Mouse (Mus musculus) kidney, postnatal 14 days (tissue): ENCODE measurements at regions not wholly inside any gene's neighbourhood (a gene's known extent, or its start where the extent isn't known, plus 50 kb on each side); places are given as distances from the start of the nearest gene placed in this dataset.

Experiments used
- DNase-seq: peaks from one replicate; pipeline ENCODE4 v3.0.0; 2022; ENCODE audit warnings: mixed read lengths

DNA sequence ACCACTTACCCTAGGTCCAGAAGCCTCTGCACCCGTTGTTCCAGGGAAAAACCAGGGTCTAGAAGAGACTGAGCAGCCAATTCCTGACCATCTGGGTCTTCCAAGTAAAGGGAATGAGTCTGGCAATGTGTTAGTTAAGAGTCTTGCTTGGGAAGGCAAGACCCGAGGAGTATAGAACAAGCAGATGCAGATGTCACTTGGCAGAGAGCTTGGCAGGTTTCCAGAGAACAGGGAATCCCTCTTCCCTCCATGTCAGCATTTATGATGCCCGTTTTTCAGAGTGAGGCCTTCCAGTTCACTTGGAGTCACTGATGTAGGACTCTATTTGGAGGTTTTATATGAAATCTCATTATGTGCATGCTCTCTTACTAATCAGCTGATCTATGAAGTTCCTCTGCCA is 231.1 kb downstream of the Bcl2 start:
- DNase-seq: no peak

DNA sequence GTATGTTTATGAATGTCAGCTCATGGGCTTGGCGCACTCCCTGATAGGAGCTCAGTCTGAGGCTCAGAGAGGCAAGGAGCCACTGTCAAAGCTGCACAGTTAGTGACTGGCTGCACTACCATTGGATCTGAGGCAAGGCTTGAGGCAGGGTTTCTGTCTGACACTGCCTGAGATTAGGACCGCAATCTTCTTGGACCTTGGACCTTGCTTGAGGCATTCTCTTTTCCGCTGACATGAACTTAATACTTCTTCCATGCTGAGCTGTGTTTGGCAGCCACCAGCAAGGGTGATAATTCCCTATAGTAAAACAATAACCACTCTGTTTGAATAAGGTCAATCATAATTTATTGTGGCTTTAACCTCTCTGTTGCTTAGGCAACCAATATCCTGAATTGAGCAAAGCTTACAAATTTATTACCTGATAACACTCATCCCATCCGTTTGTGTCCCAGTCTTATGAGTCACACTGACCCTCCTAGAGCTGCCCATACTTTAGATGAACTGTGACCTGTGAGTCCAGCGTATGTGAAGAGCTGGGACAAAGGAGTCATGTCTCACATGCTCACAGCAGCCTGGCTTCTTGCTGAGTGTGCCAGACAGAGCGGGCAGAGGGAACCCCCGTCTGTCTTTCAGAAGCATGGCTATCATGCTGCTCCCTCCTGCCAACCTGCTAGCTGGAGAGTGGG is 236.3 kb downstream of the Bcl2 start:
- DNase-seq: peak; percentile 28

DNA sequence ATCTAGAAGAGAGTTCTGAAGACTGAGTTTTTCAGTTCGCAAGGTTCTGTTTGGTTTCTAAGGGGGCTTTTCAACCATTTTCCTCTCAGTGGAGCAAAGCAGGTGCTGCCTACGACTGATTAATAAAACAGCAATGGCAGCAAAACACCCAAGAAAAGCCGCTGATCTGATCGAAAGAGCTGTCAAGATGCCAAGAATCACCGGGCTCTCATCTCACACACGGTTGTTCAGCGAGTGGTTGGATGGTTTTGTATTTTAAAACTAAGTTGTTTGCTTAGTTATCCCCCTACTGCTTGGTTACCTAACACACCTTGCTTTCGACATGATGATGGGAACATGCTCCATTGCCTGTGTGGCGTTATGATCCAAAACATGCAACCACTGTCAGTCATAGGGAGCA is 246.1 kb downstream of the Bcl2 start:
- DNase-seq: no peak

DNA sequence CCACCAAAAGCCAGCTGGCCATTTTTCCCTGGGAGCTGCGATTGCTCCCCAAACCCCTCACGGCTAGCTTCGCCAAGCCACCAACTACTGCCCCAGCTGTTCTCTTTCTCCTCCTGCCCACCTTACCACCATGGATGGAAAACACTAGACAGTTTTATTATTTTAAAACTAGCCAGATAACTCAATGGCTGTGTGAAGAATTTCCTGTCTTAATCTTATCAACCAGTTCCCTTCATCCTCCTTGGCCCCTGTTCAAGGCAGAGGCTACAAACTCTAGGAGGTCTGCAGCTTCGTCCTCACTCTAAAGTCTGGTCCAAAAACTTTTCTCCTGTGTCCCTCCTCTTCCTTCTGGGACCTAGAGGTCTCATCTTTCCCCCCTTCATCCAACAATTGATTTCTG is 247.4 kb downstream of the Bcl2 start:
- DNase-seq: no peak

DNA sequence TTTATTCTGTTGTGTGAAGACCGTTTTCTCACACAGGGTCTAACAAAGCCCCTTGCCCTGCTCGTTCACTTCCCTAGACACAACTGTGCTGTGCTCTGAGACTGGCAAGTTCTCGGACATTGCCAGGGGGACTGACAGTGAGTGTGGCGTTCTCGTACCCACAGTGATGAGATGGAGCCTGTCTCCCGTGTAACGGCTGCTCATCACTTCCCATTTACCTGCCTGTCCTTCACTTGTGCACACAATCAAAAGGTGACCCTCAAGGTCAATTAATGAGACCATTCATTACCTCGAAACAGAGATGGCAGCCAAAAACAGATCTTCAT is 248.1 kb downstream of the Bcl2 start:
- DNase-seq: no peak

DNA sequence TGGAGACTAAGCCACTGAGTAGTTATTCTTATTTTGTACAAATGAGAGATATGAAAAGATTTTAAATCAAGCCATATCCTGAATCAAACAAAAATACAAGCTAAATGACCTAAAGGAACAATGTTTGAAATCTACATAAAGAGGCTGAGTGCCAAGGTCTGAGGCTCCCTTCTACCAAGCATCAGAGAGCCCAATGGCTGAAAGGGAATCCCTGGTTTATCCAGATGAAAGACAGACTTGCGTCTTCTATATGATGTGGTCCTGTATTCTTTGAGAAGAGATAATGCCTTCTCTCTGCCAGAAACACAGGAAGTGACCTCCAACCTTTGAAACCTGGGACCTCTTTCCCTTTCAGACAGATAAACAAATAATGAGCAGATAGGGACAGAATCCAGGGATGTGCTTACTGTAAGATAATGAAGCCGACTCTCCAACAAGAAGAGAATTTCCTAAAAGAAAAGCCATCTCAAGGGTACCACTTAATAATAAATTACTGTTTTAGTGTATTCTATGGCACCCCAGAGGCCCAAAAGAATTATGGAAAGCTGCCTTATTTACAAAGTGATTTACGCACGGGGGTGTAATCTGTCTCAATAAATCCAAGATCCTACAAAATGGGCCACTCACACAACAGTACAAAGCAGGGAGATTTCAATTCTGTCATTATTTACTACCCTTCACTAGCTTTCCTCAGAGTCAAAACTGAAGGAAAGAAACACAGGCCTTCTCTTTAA is 248.7 kb downstream of the Bcl2 start:
- no peak for DNase-seq

DNA sequence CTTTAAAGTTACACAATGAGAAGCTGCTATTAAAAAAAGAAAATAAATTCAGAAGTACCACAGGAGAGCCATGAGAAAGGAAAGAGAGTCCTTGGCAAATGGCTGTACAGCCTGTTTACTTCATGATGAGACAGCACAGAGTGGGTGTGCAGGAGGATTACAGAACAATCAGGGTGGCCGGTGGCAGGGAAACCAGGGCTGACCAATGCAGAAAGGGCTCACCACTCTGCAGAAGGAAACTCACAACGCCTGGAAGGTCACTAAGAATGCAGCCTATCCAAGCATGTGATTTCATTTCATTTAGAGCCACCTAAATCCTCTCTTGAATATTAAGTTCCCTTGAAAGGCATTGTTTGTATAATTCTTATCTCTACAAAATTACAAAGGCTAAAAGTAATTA is 249.3 kb downstream of the Bcl2 start:
- DNase-seq: no peak

DNA sequence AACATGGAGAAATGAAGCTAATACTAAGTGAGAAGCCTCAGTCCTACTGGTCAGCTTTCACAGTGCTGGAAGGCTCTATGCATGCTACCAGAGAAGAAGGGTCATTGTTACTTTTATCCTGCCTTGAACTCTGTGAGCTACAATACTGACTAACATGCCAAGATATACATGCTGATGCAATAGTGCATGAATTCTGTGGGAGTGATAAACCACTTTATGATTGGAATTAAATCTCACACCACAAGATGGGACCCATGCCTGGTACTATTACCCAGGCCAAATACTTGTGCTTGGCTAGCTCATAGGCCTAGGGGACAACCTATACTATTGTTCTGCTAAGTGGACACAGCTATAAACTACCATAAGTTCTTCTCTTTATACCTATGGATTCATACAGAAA is 251.5 kb downstream of the Bcl2 start:
- DNase-seq: no peak

DNA sequence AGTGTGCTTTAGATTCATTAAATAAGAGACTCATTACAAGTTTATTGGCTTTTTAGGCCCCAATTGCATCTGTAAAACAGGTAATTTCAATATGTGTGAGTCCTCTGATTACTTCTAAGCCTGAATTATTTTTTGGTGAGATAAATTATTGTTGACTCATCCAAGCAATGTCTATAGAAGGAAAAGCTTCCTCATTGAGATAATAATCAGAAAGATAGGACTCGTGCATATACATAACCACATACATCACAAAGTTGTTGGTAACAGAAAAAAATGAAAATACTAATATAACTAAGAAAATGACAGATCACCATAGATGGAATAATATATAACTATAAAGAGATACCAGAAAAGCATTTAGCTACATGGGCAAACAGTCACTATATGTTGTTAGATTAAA is 252.0 kb downstream of the Bcl2 start:
- DNase-seq: no peak

DNA sequence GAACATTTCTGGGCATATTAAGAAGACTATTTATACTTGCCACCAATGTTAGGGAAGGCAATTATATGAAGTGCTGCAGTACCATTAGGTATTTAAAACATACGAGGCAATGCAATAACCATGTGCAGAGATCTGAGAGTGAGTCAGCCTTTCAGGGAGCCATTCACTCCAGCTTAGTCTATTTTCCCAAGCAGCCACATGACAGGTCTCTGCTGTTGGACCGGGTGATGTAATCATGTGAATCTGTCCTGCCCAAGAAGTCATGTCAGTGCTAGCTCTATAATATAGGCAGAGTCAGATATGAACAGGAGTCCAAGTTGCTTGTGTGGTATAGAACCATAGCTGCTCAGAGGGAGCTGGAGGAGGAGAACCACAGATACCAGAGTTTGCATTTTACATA is 253.1 kb downstream of the Bcl2 start:
- DNase-seq: no peak

DNA sequence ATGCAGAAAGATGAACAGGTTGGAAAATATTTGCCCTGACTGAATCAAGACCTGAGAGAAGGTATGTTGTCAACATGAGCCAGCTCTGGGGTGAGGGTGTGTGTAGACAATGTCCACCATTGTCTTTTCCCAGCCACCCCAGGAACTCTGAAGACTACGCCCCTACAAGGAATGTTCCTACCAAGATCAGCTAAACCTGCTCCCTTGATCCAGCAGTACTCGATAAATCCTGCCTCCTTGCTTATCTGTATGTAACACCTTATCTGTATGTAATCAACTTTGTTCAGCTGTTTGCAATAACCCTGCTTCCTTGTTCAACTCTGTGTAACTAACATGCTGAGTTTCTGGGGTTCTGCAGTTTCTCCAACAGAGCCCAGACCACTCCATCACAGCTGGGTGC is 264.3 kb downstream of the Bcl2 start:
- no peak for DNase-seq
